Comparison of ENCODE assay signal across 8 mouse cellular contexts in the genomic region with DNA sequence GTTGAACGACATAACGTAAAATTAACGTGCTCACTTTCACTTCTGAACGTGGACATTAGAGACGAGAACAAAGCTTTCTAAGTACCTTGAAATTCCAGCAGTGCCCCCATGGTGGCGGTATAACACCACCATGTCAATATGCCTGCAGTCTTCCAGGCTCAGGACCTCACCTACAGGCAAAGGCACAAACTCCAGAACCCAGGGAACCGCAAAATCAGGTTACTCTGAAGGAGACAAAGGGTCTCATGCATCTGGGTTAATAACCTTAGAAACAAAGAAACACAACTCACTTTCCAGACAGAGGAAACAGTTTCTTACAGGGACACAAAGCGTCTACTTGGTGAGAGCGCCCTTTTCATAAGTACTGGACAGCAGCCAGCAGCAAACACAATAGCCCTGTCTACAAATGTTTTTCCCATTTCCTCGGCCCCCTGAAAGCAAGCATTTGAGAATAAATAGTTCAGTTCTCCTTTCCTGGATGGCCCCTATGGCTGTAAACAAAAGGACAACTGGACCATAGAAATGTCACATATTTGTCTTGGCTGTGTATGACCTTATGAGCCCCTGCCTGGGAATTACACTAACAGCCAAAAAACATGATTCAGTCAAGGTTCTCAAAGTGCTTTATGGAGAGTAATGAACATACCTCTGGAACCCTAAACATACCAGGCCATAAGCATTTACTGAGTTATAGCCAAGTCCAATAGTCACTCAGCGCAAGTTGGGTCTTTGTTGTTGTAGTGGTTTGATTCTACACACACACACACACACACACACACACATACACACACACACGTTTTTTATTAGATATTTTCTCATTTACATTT. TPM values are rescaled to one million over a fixed set of nuclear protein-coding genes. Genes with fewer than 3 reads are reported as not detected.
DNase-seq lines count a peak whose midpoint lies in the region; ATAC-seq and TF ChIP-seq lines count a peak whose summit lies in the region.

No protein-coding gene starts in this region.

- intact Hi-C loops in gastrocnemius, adult 2 months (cut with DNase I) = loop anchor here (1.0 to 5.0 kb wide), 3 partner anchors 105 to 232 kb away; no protein-coding TSS in a partner anchor
- intact Hi-C loops in left cerebral cortex, adult 2 months (cut with DNase I) = loop anchor here (1.0 to 5.0 kb wide), 4 partner anchors 105 to 232 kb away; no protein-coding TSS in a partner anchor

- WGBS in hindbrain, postnatal 0 days = 15% methylated on average over 12 of the region's 12 CpGs

- peak; percentile 90 for ATAC-seq in hindbrain, postnatal 0 days
- ATAC-seq in megakaryocyte, adult 5-6 weeks (ENCODE audit: poor library complexity, severe bottlenecking) = peak; percentile 96

- H3K9me3 ChIP-seq in hindbrain, postnatal 0 days (ENCODE audit: low read length) = no peaks in the 10 kb centered on the region

- H3K9ac ChIP-seq in hindbrain, postnatal 0 days (replicated peaks; ENCODE audit: low read length) = peak overlapping the region; percentile 40; the same call in 1 of the 2 replicates

- peak; percentile 50 for DNase-seq in WW6 (ENCODE audit: low read depth, low spot score)
- DNase-seq in cerebellum, postnatal 4 days (ENCODE audit: low spot score in 2 of 2) = peak; percentile 77 to 88
- peak; percentile 81 for DNase-seq in gastrocnemius, adult 2 months
- peak; percentile 92 for DNase-seq in hindbrain, postnatal 0 days (ENCODE audit: low spot score)
- DNase-seq in left cerebral cortex, adult 2 months (ENCODE audit: extremely low spot score in 1 of 2, low spot score in 2 of 2) = peak; percentile 81 to 84
- peak; percentile 91 to 92 for DNase-seq in right cerebral cortex, adult 2 months (ENCODE audit: low spot score in 2 of 2)
- DNase-seq in urinary bladder, postnatal 14 days (ENCODE audit: low spot score) = peak; percentile 88

- peak overlapping the region; percentile 67 for H3K4me3 ChIP-seq in gastrocnemius, adult 2 months
- H3K4me3 ChIP-seq in hindbrain, postnatal 0 days (ENCODE audit: low read length) = peak overlapping the region; percentile 20
- H3K4me3 ChIP-seq in left cerebral cortex, adult 2 months = peak overlapping the region; percentile 26; the same call in 1 of the 2 replicates

- no peaks in the 10 kb centered on the region for H3K36me3 ChIP-seq in hindbrain, postnatal 0 days (ENCODE audit: insufficient read depth, low read length)

- no peaks in the 10 kb centered on the region for H3K27me3 ChIP-seq in hindbrain, postnatal 0 days (ENCODE audit: insufficient read depth, low read length)

- peak; percentile 96 for TF ChIP-seq CTCF in gastrocnemius, adult 2 months (IDR thresholded peaks at IDR 0.05)
- peak; percentile 98 for TF ChIP-seq CTCF in hindbrain, postnatal 0 days (IDR thresholded peaks at IDR 0.05; ENCODE audit: low read depth)
- peak; percentile 97 for TF ChIP-seq CTCF in left cerebral cortex, adult 2 months (IDR thresholded peaks at IDR 0.05)

- peak overlapping the region; percentile 82 for H3K27ac ChIP-seq in gastrocnemius, adult 2 months
- H3K27ac ChIP-seq in hindbrain, postnatal 0 days = no peak overlapping the region
- H3K27ac ChIP-seq in left cerebral cortex, adult 2 months = no peak overlapping the region; the same call in 1 of the 2 replicates

- no peaks in the 10 kb centered on the region for H3K4me1 ChIP-seq in hindbrain, postnatal 0 days (ENCODE audit: insufficient read depth, low read length)

- H3K4me2 ChIP-seq in hindbrain, postnatal 0 days (ENCODE audit: low read depth, low read length) = peak overlapping the region; percentile 58

RNA-seq across cellular contexts. Expression of a gene that starts 52.7 kb away (rescaled TPM):
- 10 to 100 TPM in 1 of 2 experiments, 1 to 10 TPM in 1; 8.9 to 11.2 TPM for total RNA-seq in gastrocnemius, adult 2 months (2021)
- 21.7 and 24.9 TPM in 2 replicates for total RNA-seq in hindbrain, postnatal 0 days (2014; rRNA removed)
- 16.3 and 16.9 TPM in 2 replicates for polyA plus RNA-seq in hindbrain, postnatal 0 days (2015; fragmentation: Nextera tagmentation; extraction: Ambion mirVana)
- total RNA-seq in left cerebral cortex, adult 2 months (2021) = 10 to 100 TPM; 44.0 to 45.6 TPM
- total RNA-seq in megakaryocyte, adult 5-6 weeks (2015) = 21.9 and 25.7 TPM in 2 replicates
- total RNA-seq in megakaryocyte, adult 5-6 weeks (2017) = 24.7 and 28.5 TPM in 2 replicates
